Mouse (Mus musculus): ENCODE measurements around the gene Lman1l. TPM values are rescaled to one million over a fixed set of nuclear protein-coding genes. Genes with fewer than 3 reads are reported as not detected.

Gene Lman1l
- polyA plus RNA-seq, 1 experiment, result 0.03 TPM

GRCm38 (mm10) chr9:57577144-57577849 lies 43.3 kb downstream of the Lman1l start:
- DNase-seq (ENCODE audit: low spot score), result no peak

GRCm38 (mm10) chr9:57575577-57575976 lies 45.0 kb downstream of the Lman1l start:
- DNase-seq (ENCODE audit: low spot score), result no peak

- DNase-seq (ENCODE audit: low spot score), result no peak
These were observed 46.2 kb downstream of the Lman1l start for GRCm38 (mm10) chr9:57574397-57574796.

- DNase-seq (ENCODE audit: low spot score), result no peak
These were observed 52.1 kb downstream of the Lman1l start for GRCm38 (mm10) chr9:57568500-57568899.

- DNase-seq (ENCODE audit: low spot score), result no peak
These were observed 53.7 kb downstream of the Lman1l start for GRCm38 (mm10) chr9:57566846-57567245.

GRCm38 (mm10) chr9:57565741-57566221 lies 54.8 kb downstream of the Lman1l start:
- DNase-seq (ENCODE audit: low spot score), result no peak

- no peak for DNase-seq (ENCODE audit: low spot score)
These were observed 56.0 kb downstream of the Lman1l start for GRCm38 (mm10) chr9:57564609-57565008.

GRCm38 (mm10) chr9:57562896-57563372 lies 57.6 kb downstream of the Lman1l start:
- no peak for DNase-seq (ENCODE audit: low spot score)

GRCm38 (mm10) chr9:57561711-57562099 lies 58.9 kb downstream of the Lman1l start:
- no peak for DNase-seq (ENCODE audit: low spot score)

GRCm38 (mm10) chr9:57560861-57561710 lies 59.5 kb downstream of the Lman1l start, which contains the start of gene Scamp2:
Gene Scamp2, plus strand, starts transcription at chr9:57560943.
- peak; percentile 93 for DNase-seq (ENCODE audit: low spot score)

GRCm38 (mm10) chr9:57560263-57560662 lies 60.3 kb downstream of the Lman1l start:
- no peak for DNase-seq (ENCODE audit: low spot score)

- no peak for DNase-seq (ENCODE audit: low spot score)
These were observed 61.0 kb downstream of the Lman1l start for GRCm38 (mm10) chr9:57559568-57559967.

- DNase-seq (ENCODE audit: low spot score), result no peak
These were observed 61.9 kb downstream of the Lman1l start for GRCm38 (mm10) chr9:57558625-57559024.

- DNase-seq (ENCODE audit: low spot score), result no peak
These were observed 63.4 kb downstream of the Lman1l start for GRCm38 (mm10) chr9:57557215-57557614.

Other genes with a start within 250 kb of the Lman1l start
- 47.1 and 75.2 TPM in 2 replicates for gene Ppcdc, start 180.7 kb downstream of the Lman1l start, polyA plus RNA-seq (2012; rRNA removed)
- gene Scamp5, start 152.7 kb downstream of the Lman1l start, polyA plus RNA-seq (2012; rRNA removed), result 123 and 150 TPM in 2 replicates
- 1.7 and 2.8 TPM in 2 replicates for gene Rpp25, start 116.7 kb downstream of the Lman1l start, polyA plus RNA-seq (2012; rRNA removed)
- gene Cox5a, start 99.5 kb downstream of the Lman1l start, polyA plus RNA-seq (2012; rRNA removed), result 223 and 254 TPM in 2 replicates
- 14.9 and 17.5 TPM in 2 replicates for gene Fam219b, start 83.2 kb downstream of the Lman1l start, polyA plus RNA-seq (2012; rRNA removed)
- gene Mpi, start 68.0 kb downstream of the Lman1l start, polyA plus RNA-seq (2012; rRNA removed), result 21.3 and 22.5 TPM in 2 replicates
- gene Scamp2, start 59.8 kb downstream of the Lman1l start, polyA plus RNA-seq (2012; rRNA removed), result 60.9 and 62.9 TPM in 2 replicates
- 32.4 and 38.8 TPM in 2 replicates for gene Ulk3, start 31.3 kb downstream of the Lman1l start, polyA plus RNA-seq (2012; rRNA removed)
- not detected in 2 replicates for gene Cplx3, start 14.5 kb downstream of the Lman1l start, polyA plus RNA-seq (2012; rRNA removed)
- 54.8 and 69.3 TPM in 2 replicates for gene Csk, start 32.9 kb upstream of the Lman1l start, polyA plus RNA-seq (2012; rRNA removed)
- gene Cyp1a2, start 62.9 kb upstream of the Lman1l start, polyA plus RNA-seq (2012; rRNA removed), result not detected in 2 replicates
- gene Cyp1a1, start 67.2 kb upstream of the Lman1l start, polyA plus RNA-seq (2012; rRNA removed), result 16.2 and 21.1 TPM in 2 replicates
- gene Edc3, start 87.8 kb upstream of the Lman1l start, polyA plus RNA-seq (2012; rRNA removed), result 12.3 and 13.8 TPM in 2 replicates
- 90.8 and 111 TPM in 2 replicates for gene Clk3, start 145.1 kb upstream of the Lman1l start, polyA plus RNA-seq (2012; rRNA removed)
- gene Arid3b, start 216.0 kb upstream of the Lman1l start, polyA plus RNA-seq (2012; rRNA removed), result 5.6 and 6.7 TPM in 2 replicates